Mouse (Mus musculus) cortical plate, adult 2 months (tissue): ENCODE results near the gene Nkiras1. TPM values are rescaled to one million over a fixed set of nuclear protein-coding genes. Genes with fewer than 3 reads are reported as not detected.
"Not testable (repeated sequence)": the region's sequence is repeated elsewhere in the genome, so short reads cannot be mapped to it uniquely, and the experiment has no call there.

Experiments used
- H3K27ac ChIP-seq: fragments of 200-500 bp; 2 replicates; pipeline ENCODE4 v1.5.1; 2012; ENCODE audit warnings: low read length, control low read depth, inconsistent platforms; ENCODE audit not compliant: insufficient read depth
- H3K4me1 ChIP-seq: fragments of 200-500 bp; 2 replicates; pipeline ENCODE4 v1.6.1; 2011; ENCODE audit warnings: low read length; ENCODE audit not compliant: control insufficient read depth, insufficient read depth
- H3K4me3 ChIP-seq: fragments of 200-500 bp; 2 replicates; pipeline ENCODE4 v1.5.1; 2011; ENCODE audit warnings: mild to moderate bottlenecking, low read length, control low read depth; ENCODE audit not compliant: insufficient read depth
- CTCF ChIP-seq: fragments of 200-500 bp; IDR thresholded peaks from 2 replicates; pipeline ENCODE4 v1.5.1; 2011; ENCODE audit warnings: mild to moderate bottlenecking, control low read depth, low read length; ENCODE audit not compliant: insufficient read depth; ENCODE audit errors: extremely low read depth
- POLR2A ChIP-seq: fragments of 200-500 bp; IDR thresholded peaks from 2 replicates; pipeline ENCODE4 v1.6.1; 2011; ENCODE audit warnings: mild to moderate bottlenecking, low read length, control low read depth; ENCODE audit not compliant: insufficient read depth; ENCODE audit errors: extremely low read depth
- polyA plus RNA-seq: library from polyadenylated mRNA; depleted of rRNA; stranded (reverse); fragments of >200 nt; gene quantifications from 2 replicates; pipeline ENCODE4 v1.2.3, GENCODE M21; 2012

The Nkiras1 gene
- polyA plus RNA-seq, 1 experiment: 148 TPM

- no peak for TF ChIP-seq CTCF
- TF ChIP-seq POLR2A: peak; percentile 44; the same call in 1 of the 2 replicates
These were observed 32.7 kb upstream of the Nkiras1 start for GRCm38 (mm10) chr14:18238131-18238749.

GRCm38 (mm10) chr14:18238750-18239731 is 31.9 kb upstream of the Nkiras1 start, which contains the start of gene Nr1d2:
Gene Nr1d2, minus strand, starts transcription at chr14:18239127.
- TF ChIP-seq POLR2A (peak; percentile 46), CTCF (no peak)
- H3K27ac ChIP-seq: peak within 1 kb of the TSS; percentile 100
- H3K4me3 ChIP-seq: peak within 1 kb of the TSS; percentile 73
- no peaks in the 10 kb centered on the region for H3K4me1 ChIP-seq

More at GRCm38 (mm10) chr14:18238131-18238749, 32.7 kb upstream of the Nkiras1 start:
- H3K4me3 ChIP-seq: peak overlapping the region; percentile 73
- no peaks in the 10 kb centered on the region for H3K4me1 ChIP-seq
- H3K27ac ChIP-seq: peak overlapping the region; percentile 100

GRCm38 (mm10) chr14:18240132-18240531 is 30.8 kb upstream of the Nkiras1 start:
- TF ChIP-seq CTCF (no peak), POLR2A (no peak)
- H3K27ac ChIP-seq: no peak overlapping the region
- no peak overlapping the region for H3K4me3 ChIP-seq
- no peaks in the 10 kb centered on the region for H3K4me1 ChIP-seq

GRCm38 (mm10) chr14:18241786-18242185 is 29.1 kb upstream of the Nkiras1 start:
- H3K4me1 ChIP-seq: no peaks in the 10 kb centered on the region
- H3K27ac ChIP-seq: no peak overlapping the region
- no peak for TF ChIP-seq CTCF
- TF ChIP-seq POLR2A: no peak
- H3K4me3 ChIP-seq: no peak overlapping the region

- H3K27ac ChIP-seq: no peak overlapping the region
- no peak overlapping the region for H3K4me3 ChIP-seq
- no peak for TF ChIP-seq POLR2A
- TF ChIP-seq CTCF: no peak
- no peaks in the 10 kb centered on the region for H3K4me1 ChIP-seq
These were observed 28.3 kb upstream of the Nkiras1 start for GRCm38 (mm10) chr14:18242638-18243130.

- Histone ChIP-seq H3K27ac (no peak overlapping the region), H3K4me3 (no peak overlapping the region), H3K4me1 (no peaks in the 10 kb centered on the region)
- TF ChIP-seq POLR2A (no peak), CTCF (no peak)
These were observed 9.7 kb upstream of the Nkiras1 start for GRCm38 (mm10) chr14:18261203-18261602.

- no peak overlapping the region for H3K27ac ChIP-seq
- TF ChIP-seq POLR2A: no peak
- TF ChIP-seq CTCF: no peak
These were observed 7.5 kb upstream of the Nkiras1 start for GRCm38 (mm10) chr14:18263427-18263826.

GRCm38 (mm10) chr14:18269947-18270528 is 898 bp upstream of the Nkiras1 start:
- Histone ChIP-seq H3K27ac (peak overlapping the region; percentile 14; the same call in 1 of the 2 replicates), H3K4me3 (peak overlapping the region; percentile 69)
- H3K4me1 ChIP-seq: not testable (repeated sequence)

More at GRCm38 (mm10) chr14:18263427-18263826, 7.5 kb upstream of the Nkiras1 start:
- H3K4me1 ChIP-seq: no peaks in the 10 kb centered on the region
- no peak overlapping the region for H3K4me3 ChIP-seq

GRCm38 (mm10) chr14:18271666-18272065 is 730 bp downstream of the Nkiras1 start:
- TF ChIP-seq POLR2A: no peak
- no peak for TF ChIP-seq CTCF
- no peak overlapping the region for H3K27ac ChIP-seq
- peak overlapping the region; percentile 69 for H3K4me3 ChIP-seq
- no peaks in the 10 kb centered on the region for H3K4me1 ChIP-seq

GRCm38 (mm10) chr14:18274526-18274925 is 3.6 kb downstream of the Nkiras1 start:
- H3K27ac ChIP-seq: no peak overlapping the region
- no peak for TF ChIP-seq CTCF
- no peak for TF ChIP-seq POLR2A
- no peaks in the 10 kb centered on the region for H3K4me1 ChIP-seq
- no peak overlapping the region for H3K4me3 ChIP-seq
